Mouse (Mus musculus): ENCODE measurements around the gene Grm2.

DNA sequence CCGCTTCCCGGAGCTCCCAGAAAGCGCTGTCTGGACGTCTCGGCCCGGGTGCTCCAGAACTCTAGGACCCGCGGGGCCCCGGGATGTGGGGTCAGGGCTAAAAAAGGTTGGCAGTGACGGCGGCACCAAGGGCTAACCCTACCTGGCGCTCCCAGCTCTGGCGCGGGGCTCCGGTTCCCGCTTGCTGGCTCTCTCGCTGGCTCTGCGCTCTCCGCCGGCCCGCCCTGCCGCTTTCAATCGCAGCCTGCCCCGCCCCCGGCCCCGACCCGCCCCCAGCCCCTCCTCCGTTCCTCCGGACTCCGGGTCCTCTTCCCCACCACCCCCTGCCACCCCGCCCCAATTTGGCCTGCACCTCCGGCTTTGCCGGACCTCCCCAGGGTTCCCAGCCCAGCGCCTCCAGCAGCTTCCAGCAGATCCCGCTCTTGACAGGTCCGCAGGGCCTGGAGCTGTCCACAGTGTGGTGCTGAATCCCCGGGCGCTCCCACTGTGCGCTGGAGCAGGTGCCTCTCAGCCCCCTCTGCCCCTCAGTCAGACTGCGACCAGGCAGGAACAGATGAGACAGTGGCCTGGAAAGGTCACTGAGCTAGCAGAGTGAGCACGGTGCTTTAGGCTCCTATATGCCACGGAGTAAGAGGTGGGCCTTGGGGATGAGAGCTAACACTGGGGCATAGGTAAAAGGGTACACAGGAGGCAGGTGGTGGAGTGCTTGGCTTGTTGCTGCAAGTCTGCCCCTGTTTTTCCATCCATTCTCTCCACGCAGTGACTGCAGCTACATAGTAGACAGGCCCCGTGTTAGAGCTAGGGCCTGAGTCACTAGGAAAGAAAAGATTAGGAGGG lies at the start of gene Grm2:
- no peak for TF ChIP-seq CTCF (IDR thresholded peaks at IDR 0.05; ENCODE audit: borderline replicate concordance, insufficient read depth, low read length)
- no peak for TF ChIP-seq POLR2A (IDR thresholded peaks at IDR 0.05; ENCODE audit: low read depth, low read length)
